Mouse (Mus musculus) kidney, embryonic 15.5 days (tissue): ENCODE measurements around the gene Msantd2. TPM values are rescaled to one million over a fixed set of nuclear protein-coding genes. Genes with fewer than 3 reads are reported as not detected.
A peak's percentile ranks its signal among the peaks of the same experiment; 100 is the strongest.

ENCODE experiments used
- ATAC-seq: fragments of 200-750 bp; cut with Nextera tagmentation; replicated peaks from 2 replicates; pipeline ENCODE4 v1.8.0; 2017; ENCODE audit warnings: moderate TSS enrichment; ENCODE audit not compliant: low FRiP score
- H3K27ac ChIP-seq: fragments of 300-500 bp; sonication (generic); 2 replicates; pipeline ENCODE4 v1.5.1; 2015; ENCODE audit warnings: mild to moderate bottlenecking, inconsistent platforms
- H3K27me3 ChIP-seq: fragments of 300-500 bp; sonication (generic); 2 replicates; pipeline ENCODE4 v1.6.1; 2015; ENCODE audit warnings: inconsistent platforms
- H3K36me3 ChIP-seq: fragments of 300-500 bp; sonication (generic); 2 replicates; pipeline ENCODE4 v1.6.1; 2015; ENCODE audit warnings: inconsistent platforms
- H3K4me1 ChIP-seq: fragments of 300-500 bp; sonication (generic); 2 replicates; pipeline ENCODE4 v1.6.1; 2015; ENCODE audit warnings: inconsistent platforms
- H3K4me2 ChIP-seq: fragments of 300-500 bp; sonication (generic); 2 replicates; pipeline ENCODE4 v1.6.1; 2015; ENCODE audit warnings: moderate library complexity, mild to moderate bottlenecking, inconsistent platforms
- H3K4me3 ChIP-seq: fragments of 300-500 bp; sonication (generic); replicated peaks from 2 replicates; pipeline ENCODE4 v1.5.1; 2015; ENCODE audit warnings: mild to moderate bottlenecking, inconsistent platforms
- H3K9ac ChIP-seq: fragments of 300-500 bp; sonication (generic); 2 replicates; pipeline ENCODE4 v1.6.1; 2015; ENCODE audit warnings: mild to moderate bottlenecking, inconsistent platforms
- H3K9me3 ChIP-seq: fragments of 300-500 bp; sonication (generic); replicated peaks from 2 replicates; pipeline ENCODE4 v1.6.1; 2016; ENCODE audit warnings: inconsistent platforms
- WGBS: fragments of 180-500 bp; shearing (Covaris S2); methylation state at CpG from one replicate; pipeline ENCODE4 v1.1.7; 2015; ENCODE audit warnings: mixed read lengths; 5-methylcytosine and 5-hydroxymethylcytosine counted together
- polyA plus RNA-seq: library from polyadenylated mRNA; unstranded; fragments of >200 nt; fragmentation: Nextera tagmentation; extraction: Ambion mirVana; gene quantifications from 2 replicates; pipeline ENCODE4 v1.2.1, GENCODE M21; 2015

The Msantd2 gene
- polyA plus RNA-seq, 1 experiment from 2014 or later: 23.9 TPM

DNA sequence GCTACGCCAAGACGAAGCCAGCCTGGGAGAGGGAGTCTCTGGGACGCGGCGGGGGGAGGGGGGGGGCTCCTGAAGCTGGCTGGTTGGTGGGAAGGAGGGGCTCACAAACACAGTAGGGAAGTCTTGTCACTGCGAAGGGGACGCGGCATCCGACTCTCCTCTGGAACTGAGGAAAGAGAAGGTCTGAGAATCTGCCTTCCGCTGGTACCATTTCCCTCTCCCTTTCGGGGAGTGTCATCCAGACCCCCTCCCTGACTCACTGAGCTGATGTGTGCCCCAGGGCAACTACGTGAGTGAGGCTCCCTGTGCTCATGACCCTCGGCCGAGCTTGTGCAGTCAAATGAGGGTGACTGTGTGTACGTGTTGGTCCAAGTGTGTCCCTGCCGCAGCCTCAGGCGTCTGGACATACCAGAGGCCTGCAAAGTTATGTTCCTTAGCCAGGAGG, 56.1 kb downstream of the Msantd2 start:
- Histone ChIP-seq H3K27me3 (peaks cover 66% of the 10 kb centered on the region), H3K4me1 (peaks cover 23% of the 10 kb centered on the region), H3K36me3 (no peaks in the 10 kb centered on the region), H3K27ac (no peak overlapping the region), H3K9ac (0 out of 2 replicates have a peak overlapping the region, but pooled peaks have one; percentile 8), H3K4me2 (peak overlapping the region; percentile 75), H3K4me3 (peak overlapping the region; percentile 44), H3K9me3 (no peaks in the 10 kb centered on the region)
- ATAC-seq: peak; percentile 30
- 9% methylated on average over 17 of the region's 17 CpGs for WGBS

DNA sequence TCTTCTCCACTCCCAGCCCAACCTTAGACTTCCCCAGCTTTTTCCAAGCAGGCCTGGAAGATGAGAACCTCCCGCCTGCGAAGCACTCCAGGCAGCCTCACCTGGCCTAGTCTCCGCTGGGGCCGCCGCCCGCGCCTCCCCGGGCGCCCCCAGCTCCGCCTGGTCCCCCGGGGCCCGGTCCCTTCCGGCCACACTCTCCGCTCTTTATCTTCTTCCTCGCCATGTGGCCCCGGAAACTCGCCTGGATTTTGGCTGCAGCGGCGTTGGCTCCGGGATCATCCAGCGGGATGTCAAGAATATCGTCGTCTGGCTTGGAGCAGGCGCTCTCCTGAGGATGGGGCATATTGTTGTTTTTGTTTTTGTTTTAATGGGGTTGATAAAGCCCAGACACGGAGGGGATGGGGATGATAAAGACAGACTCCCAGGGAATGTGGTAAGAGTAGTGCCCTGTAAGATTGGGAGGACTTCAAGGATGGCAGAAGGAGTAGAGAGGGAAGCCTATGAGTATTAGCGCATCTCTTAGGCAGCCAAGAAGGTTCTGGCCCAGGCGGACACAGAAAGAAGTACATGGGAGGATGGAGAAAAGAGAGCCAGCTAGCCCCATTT, 56.8 kb downstream of the Msantd2 start:
- Histone ChIP-seq H3K4me2 (0 out of 2 replicates have a peak overlapping the region, but pooled peaks have one; percentile 75), H3K36me3 (no peaks in the 10 kb centered on the region), H3K4me1 (peaks cover 23% of the 10 kb centered on the region), H3K9me3 (no peaks in the 10 kb centered on the region), H3K27ac (no peak overlapping the region), H3K4me3 (no peak overlapping the region), H3K9ac (no peak overlapping the region), H3K27me3 (peaks cover 73% of the 10 kb centered on the region)
- 17% methylated on average over 27 of the region's 27 CpGs for WGBS
- ATAC-seq: no peak

DNA sequence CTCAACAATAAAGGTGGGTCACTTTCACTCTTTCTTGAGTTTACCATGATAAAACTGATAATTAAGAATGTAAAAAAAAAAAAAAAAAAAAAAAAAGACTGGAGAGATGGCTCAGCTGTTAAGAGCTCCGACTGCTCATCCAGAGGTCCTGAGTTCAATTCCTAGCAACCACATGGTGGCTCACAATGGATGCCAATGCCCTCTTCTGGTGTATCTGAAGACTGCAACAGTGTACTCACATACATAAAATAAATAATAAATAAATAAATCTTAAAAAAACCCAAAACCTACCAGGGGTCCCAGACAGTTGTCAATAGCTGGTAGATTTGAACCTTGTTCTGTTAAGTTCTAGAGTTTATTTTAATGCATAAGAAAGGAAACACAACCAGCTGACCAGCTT, 57.8 kb downstream of the Msantd2 start:
- WGBS: 64% methylated on average over 1 of the region's 1 CpGs

DNA sequence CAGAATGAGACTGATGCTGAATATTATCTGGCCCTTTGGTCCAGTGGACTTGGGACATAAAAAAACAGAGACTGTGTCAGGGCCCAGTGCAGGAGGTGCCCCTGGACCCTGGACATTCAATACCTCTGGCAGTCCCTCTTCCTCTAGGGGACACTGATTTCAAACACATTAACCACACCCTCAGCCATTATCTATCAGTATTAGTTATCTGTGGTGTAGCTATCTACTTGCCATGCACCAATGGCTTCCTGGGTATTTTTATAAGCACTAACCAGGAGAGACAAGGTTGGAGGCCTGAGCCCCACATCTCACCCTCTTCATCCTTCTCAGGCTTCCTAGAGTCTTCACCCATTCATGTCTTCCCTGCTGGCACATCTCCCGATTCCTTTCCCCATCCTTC, 61.3 kb downstream of the Msantd2 start:
- peaks cover 34% of the 10 kb centered on the region for H3K4me1 ChIP-seq
- no peaks in the 10 kb centered on the region for H3K36me3 ChIP-seq
- no peak overlapping the region for H3K9ac ChIP-seq
- ATAC-seq: no peak
- no peak overlapping the region for H3K27ac ChIP-seq
- no peak overlapping the region for H3K4me3 ChIP-seq
- no peak overlapping the region for H3K4me2 ChIP-seq
- 44% methylated on average over 1 of the region's 1 CpGs for WGBS
- no peaks in the 10 kb centered on the region for H3K9me3 ChIP-seq
- H3K27me3 ChIP-seq: peaks cover 88% of the 10 kb centered on the region

More for the DNA sequence above, 57.8 kb downstream of the Msantd2 start:
- Histone ChIP-seq H3K36me3 (no peaks in the 10 kb centered on the region), H3K4me3 (no peak overlapping the region), H3K9ac (no peak overlapping the region), H3K4me2 (no peak overlapping the region), H3K27me3 (peaks cover 83% of the 10 kb centered on the region), H3K9me3 (no peaks in the 10 kb centered on the region), H3K4me1 (peaks cover 28% of the 10 kb centered on the region), H3K27ac (no peak overlapping the region)
- no peak for ATAC-seq

- peaks cover 31% of the 10 kb centered on the region for H3K4me1 ChIP-seq
- H3K27me3 ChIP-seq: peaks cover 76% of the 10 kb centered on the region
- H3K4me3 ChIP-seq: peak overlapping the region; percentile 42
- 2% methylated on average over 23 of the region's 23 CpGs for WGBS
- peak overlapping the region; percentile 29 for H3K9ac ChIP-seq
- H3K36me3 ChIP-seq: no peaks in the 10 kb centered on the region
- ATAC-seq: peak; percentile 19
- H3K4me2 ChIP-seq: peak overlapping the region; percentile 78
- no peaks in the 10 kb centered on the region for H3K9me3 ChIP-seq
- no peak overlapping the region for H3K27ac ChIP-seq
Observed at GRCm38 (mm10) chr9:37551751-37552531, 62.8 kb downstream of the Msantd2 start.

- H3K36me3 ChIP-seq: no peaks in the 10 kb centered on the region
- WGBS: 5% methylated on average over 31 of the region's 31 CpGs
- peak; percentile 97 for ATAC-seq
- peak within 1 kb of the TSS; percentile 42 for H3K4me3 ChIP-seq
- peak within 1 kb of the TSS; percentile 78 for H3K4me2 ChIP-seq
- peak within 1 kb of the TSS; percentile 29 for H3K9ac ChIP-seq
- peaks cover 68% of the 10 kb centered on the region for H3K27me3 ChIP-seq
- no peaks in the 10 kb centered on the region for H3K9me3 ChIP-seq
- H3K4me1 ChIP-seq: peaks cover 31% of the 10 kb centered on the region
- no peak within 1 kb of the TSS for H3K27ac ChIP-seq
Observed at GRCm38 (mm10) chr9:37552536-37553293, 63.6 kb downstream of the Msantd2 start, which contains the start of gene Nrgn. Gene Nrgn (minus strand): TSS chr9:37552904.

DNA sequence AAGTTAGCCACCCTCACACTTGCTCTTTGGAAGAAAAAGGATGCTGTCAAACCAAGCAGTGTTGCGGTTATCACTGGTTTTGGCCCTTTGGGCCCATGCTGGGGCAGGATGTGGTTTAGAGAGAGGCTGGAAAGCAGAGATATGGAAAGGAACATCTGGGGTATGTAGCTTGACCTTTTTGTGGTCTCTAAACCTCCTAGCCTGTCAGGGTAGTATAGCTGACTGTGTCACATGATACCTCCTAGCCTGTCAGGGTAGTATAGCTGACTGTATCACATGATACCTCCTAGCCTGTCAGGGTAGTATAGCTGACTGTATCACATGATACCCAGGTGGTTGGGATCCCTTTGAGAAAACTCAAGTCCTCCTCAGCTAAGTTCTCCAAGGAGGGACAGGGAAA, 65.2 kb downstream of the Msantd2 start:
- Histone ChIP-seq H3K27me3 (peaks cover 54% of the 10 kb centered on the region), H3K27ac (no peak overlapping the region), H3K9ac (no peak overlapping the region), H3K4me2 (no peak overlapping the region), H3K36me3 (no peaks in the 10 kb centered on the region), H3K4me3 (no peak overlapping the region), H3K4me1 (peaks cover 31% of the 10 kb centered on the region), H3K9me3 (no peaks in the 10 kb centered on the region)
- ATAC-seq: no peak
- 86% methylated on average over 1 of the region's 1 CpGs for WGBS

GRCm38 (mm10) chr9:37554838-37555748, 66.0 kb downstream of the Msantd2 start, which contains the start of gene Siae:
Gene Siae (plus strand): TSS chr9:37555698.
- 21% methylated on average over 7 of the region's 7 CpGs for whole genome bisulfite sequencing
- peak; percentile 26; the same call in 1 of the 2 replicates for ATAC-seq
- Histone ChIP-seq H3K9ac (no peak within 1 kb of the TSS), H3K4me1 (peaks cover 31% of the 10 kb centered on the region), H3K4me3 (no peak within 1 kb of the TSS), H3K27me3 (peaks cover 46% of the 10 kb centered on the region), H3K36me3 (no peaks in the 10 kb centered on the region), H3K9me3 (no peaks in the 10 kb centered on the region), H3K4me2 (no peak within 1 kb of the TSS), H3K27ac (no peak within 1 kb of the TSS)

GRCm38 (mm10) chr9:37556366-37556765, 67.2 kb downstream of the Msantd2 start:
- peaks cover 34% of the 10 kb centered on the region for H3K27me3 ChIP-seq
- ATAC-seq: no peak
- 84% methylated on average over 3 of the region's 3 CpGs for WGBS
- no peak overlapping the region for H3K9ac ChIP-seq
- H3K36me3 ChIP-seq: no peaks in the 10 kb centered on the region
- H3K9me3 ChIP-seq: no peaks in the 10 kb centered on the region
- no peak overlapping the region for H3K4me2 ChIP-seq
- H3K27ac ChIP-seq: no peak overlapping the region
- H3K4me1 ChIP-seq: peaks cover 30% of the 10 kb centered on the region
- no peak overlapping the region for H3K4me3 ChIP-seq

DNA sequence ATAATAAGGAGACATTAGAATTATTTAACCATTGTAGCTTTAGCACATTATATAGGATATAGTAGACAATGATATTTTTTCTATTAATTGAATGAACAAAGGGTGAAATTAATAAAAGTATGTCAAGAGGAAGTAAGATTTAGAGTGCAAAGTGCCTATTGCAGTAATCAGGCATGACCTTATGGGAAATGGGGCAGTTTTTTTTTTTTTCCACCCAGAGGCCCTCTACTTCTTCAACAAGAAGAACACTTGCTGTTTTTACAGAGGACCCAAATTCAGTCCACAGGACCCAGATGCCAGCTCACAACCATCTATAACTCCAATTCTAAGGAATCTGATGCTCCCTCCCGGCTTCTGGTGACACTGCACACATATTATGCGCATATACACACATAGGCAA, 71.5 kb downstream of the Msantd2 start:
- no peak overlapping the region for H3K9ac ChIP-seq
- H3K4me3 ChIP-seq: no peak overlapping the region
- H3K4me2 ChIP-seq: no peak overlapping the region
- WGBS: 92% methylated on average over 2 of the region's 2 CpGs
- H3K4me1 ChIP-seq: peaks cover under 1% of the 10 kb centered on the region; the same call in 1 of the 2 replicates
- no peak for ATAC-seq
- no peaks in the 10 kb centered on the region for H3K36me3 ChIP-seq
- H3K27me3 ChIP-seq: peaks cover 3% of the 10 kb centered on the region; the same call in 1 of the 2 replicates
- no peaks in the 10 kb centered on the region for H3K9me3 ChIP-seq
- no peak overlapping the region for H3K27ac ChIP-seq

GRCm38 (mm10) chr9:37563805-37564204, 74.7 kb downstream of the Msantd2 start:
- H3K4me2 ChIP-seq: no peak overlapping the region
- no peak overlapping the region for H3K4me3 ChIP-seq
- 48% methylated on average over 1 of the region's 1 CpGs for WGBS
- H3K9ac ChIP-seq: no peak overlapping the region
- no peaks in the 10 kb centered on the region for H3K36me3 ChIP-seq
- no peak overlapping the region for H3K27ac ChIP-seq
- H3K4me1 ChIP-seq: peaks cover 14% of the 10 kb centered on the region
- no peaks in the 10 kb centered on the region for H3K9me3 ChIP-seq
- H3K27me3 ChIP-seq: no peaks in the 10 kb centered on the region
- no peak for ATAC-seq
